Mouse (Mus musculus): ENCODE data around the gene Fam13c. TPM values are rescaled to one million over a fixed set of nuclear protein-coding genes. Genes with fewer than 3 reads are reported as not detected.

Gene Fam13c
- polyA plus RNA-seq, 1 experiment from 2014 or later = 12.8 TPM

- no peak overlapping the region for H3K4me2 ChIP-seq (replicated peaks)
- WGBS = 90% methylated on average over 12 of the region's 12 CpGs
- no peak for ATAC-seq (ENCODE audit: insufficient number of reproducible peaks, insufficient read depth, low FRiP score, low TSS enrichment)
Measured at GRCm38 (mm10) chr10:70530185-70530823, 90.0 kb downstream of the Fam13c start.

GRCm38 (mm10) chr10:70532249-70532648 lies 92.0 kb downstream of the Fam13c start:
- H3K4me2 ChIP-seq (replicated peaks) = no peak overlapping the region
- no peaks in the 10 kb centered on the region for H3K27me3 ChIP-seq
- ATAC-seq (ENCODE audit: insufficient number of reproducible peaks, insufficient read depth, low FRiP score, low TSS enrichment) = no peak
- no peak overlapping the region for H3K9ac ChIP-seq
- H3K4me1 ChIP-seq = no peaks in the 10 kb centered on the region
- no peak overlapping the region for H3K27ac ChIP-seq
- WGBS = 90% methylated on average over 9 of the region's 9 CpGs
- H3K4me3 ChIP-seq = no peak overlapping the region
- H3K9me3 ChIP-seq = no peaks in the 10 kb centered on the region
- peaks cover 7% of the 10 kb centered on the region; the same call in 1 of the 2 replicates for H3K36me3 ChIP-seq

More at GRCm38 (mm10) chr10:70530185-70530823, 90.0 kb downstream of the Fam13c start:
- no peaks in the 10 kb centered on the region for H3K9me3 ChIP-seq
- 0 out of 2 replicates have a peak, but pooled peaks cover 2% of the 10 kb centered on the region for H3K36me3 ChIP-seq
- no peak overlapping the region for H3K27ac ChIP-seq
- H3K9ac ChIP-seq = no peak overlapping the region
- H3K4me3 ChIP-seq = no peak overlapping the region
- no peaks in the 10 kb centered on the region for H3K4me1 ChIP-seq
- H3K27me3 ChIP-seq = no peaks in the 10 kb centered on the region

- H3K27me3 ChIP-seq = no peaks in the 10 kb centered on the region
- H3K4me3 ChIP-seq = no peak overlapping the region
- peaks cover 7% of the 10 kb centered on the region; the same call in 1 of the 2 replicates for H3K36me3 ChIP-seq
- H3K27ac ChIP-seq = no peak overlapping the region
- no peak overlapping the region for H3K9ac ChIP-seq
- ATAC-seq (ENCODE audit: insufficient number of reproducible peaks, insufficient read depth, low FRiP score, low TSS enrichment) = no peak
- no peak overlapping the region for H3K4me2 ChIP-seq (replicated peaks)
- 71% methylated on average over 8 of the region's 8 CpGs for WGBS
- no peaks in the 10 kb centered on the region for H3K4me1 ChIP-seq
- H3K9me3 ChIP-seq = no peaks in the 10 kb centered on the region
Measured at GRCm38 (mm10) chr10:70533301-70533781, 93.1 kb downstream of the Fam13c start.

GRCm38 (mm10) chr10:70533986-70534385 lies 93.7 kb downstream of the Fam13c start:
- peaks cover 11% of the 10 kb centered on the region; the same call in 1 of the 2 replicates for H3K36me3 ChIP-seq

GRCm38 (mm10) chr10:70534571-70534970 lies 94.3 kb downstream of the Fam13c start:
- Histone ChIP-seq H3K9ac (no peak overlapping the region), H3K4me3 (no peak overlapping the region), H3K27ac (no peak overlapping the region), H3K36me3 (peaks cover 11% of the 10 kb centered on the region; the same call in 1 of the 2 replicates), H3K4me2 (replicated peaks) (no peak overlapping the region), H3K9me3 (no peaks in the 10 kb centered on the region), H3K27me3 (no peaks in the 10 kb centered on the region), H3K4me1 (no peaks in the 10 kb centered on the region)
- no peak for ATAC-seq (ENCODE audit: insufficient number of reproducible peaks, insufficient read depth, low FRiP score, low TSS enrichment)
- WGBS = 94% methylated on average over 10 of the region's 10 CpGs

More at GRCm38 (mm10) chr10:70533986-70534385, 93.7 kb downstream of the Fam13c start:
- Histone ChIP-seq H3K4me3 (no peak overlapping the region), H3K9me3 (no peaks in the 10 kb centered on the region), H3K9ac (no peak overlapping the region), H3K27me3 (no peaks in the 10 kb centered on the region), H3K4me1 (no peaks in the 10 kb centered on the region), H3K4me2 (replicated peaks) (no peak overlapping the region), H3K27ac (no peak overlapping the region)
- no peak for ATAC-seq (ENCODE audit: insufficient number of reproducible peaks, insufficient read depth, low FRiP score, low TSS enrichment)
- 92% methylated on average over 12 of the region's 12 CpGs for WGBS

- H3K36me3 ChIP-seq = peaks cover 11% of the 10 kb centered on the region; the same call in 1 of the 2 replicates
- H3K27ac ChIP-seq = no peak overlapping the region
- no peaks in the 10 kb centered on the region for H3K4me1 ChIP-seq
- no peaks in the 10 kb centered on the region for H3K9me3 ChIP-seq
- H3K27me3 ChIP-seq = no peaks in the 10 kb centered on the region
- WGBS = 83% methylated on average over 12 of the region's 12 CpGs
- no peak overlapping the region for H3K4me2 ChIP-seq (replicated peaks)
- no peak overlapping the region for H3K9ac ChIP-seq
- no peak overlapping the region for H3K4me3 ChIP-seq
- ATAC-seq (ENCODE audit: insufficient number of reproducible peaks, insufficient read depth, low FRiP score, low TSS enrichment) = no peak
Measured at GRCm38 (mm10) chr10:70535401-70535800, 95.1 kb downstream of the Fam13c start.

- WGBS = 93% methylated on average over 10 of the region's 10 CpGs
- Histone ChIP-seq H3K9me3 (no peaks in the 10 kb centered on the region), H3K27me3 (no peaks in the 10 kb centered on the region), H3K4me2 (replicated peaks) (no peak overlapping the region), H3K4me3 (no peak overlapping the region), H3K36me3 (peaks cover 11% of the 10 kb centered on the region; the same call in 1 of the 2 replicates), H3K27ac (no peak overlapping the region), H3K9ac (no peak overlapping the region), H3K4me1 (no peaks in the 10 kb centered on the region)
- ATAC-seq (ENCODE audit: insufficient number of reproducible peaks, insufficient read depth, low FRiP score, low TSS enrichment) = no peak
Measured at GRCm38 (mm10) chr10:70537694-70538093, 97.4 kb downstream of the Fam13c start.

- ATAC-seq (ENCODE audit: insufficient number of reproducible peaks, insufficient read depth, low FRiP score, low TSS enrichment) = no peak
- no peaks in the 10 kb centered on the region for H3K27me3 ChIP-seq
- 91% methylated on average over 9 of the region's 9 CpGs for WGBS
- no peaks in the 10 kb centered on the region for H3K9me3 ChIP-seq
- no peak overlapping the region for H3K9ac ChIP-seq
- H3K4me1 ChIP-seq = no peaks in the 10 kb centered on the region
- H3K4me3 ChIP-seq = no peak overlapping the region
- no peak overlapping the region for H3K4me2 ChIP-seq (replicated peaks)
- H3K27ac ChIP-seq = no peak overlapping the region
- H3K36me3 ChIP-seq = peaks cover 11% of the 10 kb centered on the region; the same call in 1 of the 2 replicates
Measured at GRCm38 (mm10) chr10:70539251-70539650, 99.0 kb downstream of the Fam13c start.

- 79% methylated on average over 9 of the region's 9 CpGs for WGBS
- Histone ChIP-seq H3K9me3 (no peaks in the 10 kb centered on the region), H3K27me3 (no peaks in the 10 kb centered on the region), H3K36me3 (peaks cover 12% of the 10 kb centered on the region), H3K4me1 (no peaks in the 10 kb centered on the region), H3K4me3 (no peak overlapping the region), H3K4me2 (replicated peaks) (no peak overlapping the region), H3K9ac (no peak overlapping the region), H3K27ac (no peak overlapping the region)
- ATAC-seq (ENCODE audit: insufficient number of reproducible peaks, insufficient read depth, low FRiP score, low TSS enrichment) = no peak
Measured at GRCm38 (mm10) chr10:70540456-70541195, 100.3 kb downstream of the Fam13c start.

- no peak overlapping the region for H3K9ac ChIP-seq
- no peak for ATAC-seq (ENCODE audit: insufficient number of reproducible peaks, insufficient read depth, low FRiP score, low TSS enrichment)
- H3K27me3 ChIP-seq = no peaks in the 10 kb centered on the region
- no peaks in the 10 kb centered on the region for H3K9me3 ChIP-seq
- H3K27ac ChIP-seq = no peak overlapping the region
- peaks cover 8% of the 10 kb centered on the region; the same call in 1 of the 2 replicates for H3K36me3 ChIP-seq
- H3K4me2 ChIP-seq (replicated peaks) = no peak overlapping the region
- H3K4me3 ChIP-seq = no peak overlapping the region
- no peaks in the 10 kb centered on the region for H3K4me1 ChIP-seq
- WGBS = 74% methylated on average over 6 of the region's 6 CpGs
Measured at GRCm38 (mm10) chr10:70542857-70543256, 102.6 kb downstream of the Fam13c start.

GRCm38 (mm10) chr10:70552531-70552930 lies 112.2 kb downstream of the Fam13c start:
- H3K4me2 ChIP-seq (replicated peaks) = no peak overlapping the region
- 91% methylated on average over 3 of the region's 3 CpGs for WGBS
- no peak overlapping the region for H3K9ac ChIP-seq
- no peak for ATAC-seq (ENCODE audit: insufficient number of reproducible peaks, insufficient read depth, low FRiP score, low TSS enrichment)
- no peak overlapping the region for H3K4me3 ChIP-seq
- no peaks in the 10 kb centered on the region for H3K4me1 ChIP-seq
- H3K27me3 ChIP-seq = no peaks in the 10 kb centered on the region
- H3K9me3 ChIP-seq = no peaks in the 10 kb centered on the region
- no peak overlapping the region for H3K27ac ChIP-seq
- H3K36me3 ChIP-seq = peaks cover 13% of the 10 kb centered on the region; the same call in 1 of the 2 replicates

GRCm38 (mm10) chr10:70563636-70564035 lies 123.4 kb downstream of the Fam13c start:
- ATAC-seq (ENCODE audit: insufficient number of reproducible peaks, insufficient read depth, low FRiP score, low TSS enrichment) = no peak
- 23% methylated on average over 3 of the region's 3 CpGs for WGBS

More at GRCm38 (mm10) chr10:70563636-70564035, 123.4 kb downstream of the Fam13c start:
- H3K4me2 ChIP-seq (replicated peaks) = no peak overlapping the region
- no peaks in the 10 kb centered on the region for H3K4me1 ChIP-seq
- H3K9me3 ChIP-seq = no peaks in the 10 kb centered on the region
- H3K4me3 ChIP-seq = no peak overlapping the region
- no peak overlapping the region for H3K9ac ChIP-seq
- H3K36me3 ChIP-seq = no peaks in the 10 kb centered on the region
- no peak overlapping the region for H3K27ac ChIP-seq
- H3K27me3 ChIP-seq = no peaks in the 10 kb centered on the region
